ENCODE assay signal across 10 mouse cellular contexts in genomic region chr17:72087261-72087703, GRCm38 (mm10).
A peak's percentile ranks its signal among the peaks of the same experiment; 100 is the strongest.
DNase-seq lines count a peak whose midpoint lies in the region; ATAC-seq and TF ChIP-seq lines count a peak whose summit lies in the region.
"Had no signal": no experiment of that assay in that cellular context is flagged by ENCODE, and none has a peak within 500 bp of the region (broad histone marks: within the 10 kb centered on the region; RNA-seq: fewer than 3 reads in every experiment).

No protein-coding gene starts in this region.

- TF ChIP-seq CTCF in cerebellum, adult 2 months (IDR thresholded peaks at IDR 0.05; ENCODE audit: borderline replicate concordance, insufficient read depth, low read depth, low read length): no peak

- H3K4me2 ChIP-seq in midbrain, embryonic 11.5 days: no peak overlapping the region
- no peak overlapping the region for H3K4me2 ChIP-seq in hindbrain, embryonic 15.5 days

- H3K36me3 ChIP-seq in midbrain, embryonic 11.5 days (ENCODE audit: control insufficient read depth, insufficient read depth, low read length): no peaks in the 10 kb centered on the region
- no peaks in the 10 kb centered on the region for H3K36me3 ChIP-seq in midbrain, embryonic 10.5 days
- H3K36me3 ChIP-seq in hindbrain, embryonic 15.5 days: no peaks in the 10 kb centered on the region

- H3K27ac ChIP-seq in cerebellum, adult 2 months (ENCODE audit: insufficient read depth, low read length): 0 out of 2 replicates have a peak overlapping the region, but pooled peaks have one; percentile 0
- no peak overlapping the region for H3K27ac ChIP-seq in midbrain, embryonic 11.5 days (ENCODE audit: low read depth, low read length)
- no peak overlapping the region; the same call in 1 of the 2 replicates for H3K27ac ChIP-seq in midbrain, embryonic 10.5 days (replicated peaks)
- H3K27ac ChIP-seq in hindbrain, embryonic 15.5 days (replicated peaks): no peak overlapping the region

- no peak overlapping the region for H3K4me3 ChIP-seq in cerebellum, adult 2 months (replicated peaks; ENCODE audit: insufficient read depth, low read depth, low read length)
- no peak overlapping the region for H3K4me3 ChIP-seq in midbrain, embryonic 11.5 days (ENCODE audit: low read depth, low read length)
- no peak overlapping the region for H3K4me3 ChIP-seq in midbrain, embryonic 10.5 days
- no peak overlapping the region for H3K4me3 ChIP-seq in hindbrain, embryonic 15.5 days
- H3K4me3 ChIP-seq: megakaryocyte, embryonic 14.5 days had no signal

- 58% methylated on average over 12 of the region's 12 CpGs for WGBS in cerebellum, adult 2 months
- WGBS in midbrain, embryonic 11.5 days: 61% methylated on average over 12 of the region's 12 CpGs
- 69% methylated on average over 12 of the region's 12 CpGs for WGBS in midbrain, embryonic 10.5 days
- WGBS in hindbrain, embryonic 15.5 days: 17% methylated on average over 12 of the region's 12 CpGs

- TF ChIP-seq POLR2A in cerebellum, adult 2 months (IDR thresholded peaks at IDR 0.05; ENCODE audit: borderline replicate concordance, insufficient read depth, low read length): no peak

- DNase-seq in cerebellum, adult 2 months: peak in 1 of 2 experiments; percentile 14
- DNase-seq in cerebellum, adult 11 months: no peak
- DNase-seq in midbrain, embryonic 11.5 days (ENCODE audit: low spot score, missing footprints): no peak
- no peak for DNase-seq in midbrain, embryonic 10.5 days (ENCODE audit: low spot score)
- DNase-seq in retina, adult 2 months (ENCODE audit: low read depth, low spot score): peak; percentile 8
- no peak for DNase-seq in layer of hippocampus, adult 9-11 months
- DNase-seq in lung, postnatal 4 days: no peak
- DNase-seq: kidney, postnatal 14 days had no signal

- H3K9ac ChIP-seq in midbrain, embryonic 11.5 days (ENCODE audit: low read length): no peak overlapping the region
- no peak overlapping the region for H3K9ac ChIP-seq in hindbrain, embryonic 15.5 days

- H3K4me1 ChIP-seq in cerebellum, adult 2 months (ENCODE audit: control insufficient read depth, insufficient read depth, low read length): no peaks in the 10 kb centered on the region
- peaks cover 4% of the 10 kb centered on the region; the same call in 1 of the 2 replicates for H3K4me1 ChIP-seq in midbrain, embryonic 11.5 days (ENCODE audit: control insufficient read depth, insufficient read depth, low read length)
- H3K4me1 ChIP-seq in midbrain, embryonic 10.5 days: peaks cover 9% of the 10 kb centered on the region
- peaks cover 8% of the 10 kb centered on the region for H3K4me1 ChIP-seq in hindbrain, embryonic 15.5 days (replicated peaks)
- H3K4me1 ChIP-seq: megakaryocyte, embryonic 14.5 days had no signal

- H3K9me3 ChIP-seq in midbrain, embryonic 11.5 days (ENCODE audit: control insufficient read depth, low read length): no peaks in the 10 kb centered on the region
- H3K9me3 ChIP-seq in midbrain, embryonic 10.5 days (replicated peaks): no peaks in the 10 kb centered on the region
- H3K9me3 ChIP-seq in hindbrain, embryonic 15.5 days: no peaks in the 10 kb centered on the region

- H3K27me3 ChIP-seq in cerebellum, adult 2 months (ENCODE audit: control insufficient read depth, insufficient read depth, low read length): no peaks in the 10 kb centered on the region
- no peaks in the 10 kb centered on the region for H3K27me3 ChIP-seq in midbrain, embryonic 11.5 days (ENCODE audit: control insufficient read depth, insufficient read depth, low read length)
- no peaks in the 10 kb centered on the region for H3K27me3 ChIP-seq in midbrain, embryonic 10.5 days (ENCODE audit: low read depth, poor library complexity, severe bottlenecking)
- H3K27me3 ChIP-seq in hindbrain, embryonic 15.5 days: no peaks in the 10 kb centered on the region
- H3K27me3 ChIP-seq: megakaryocyte, embryonic 14.5 days had no signal

- ATAC-seq in midbrain, embryonic 11.5 days (ENCODE audit: low FRiP score): 0 out of 2 replicates have a peak, but pooled peaks have one; percentile 57
- peak; percentile 59 for ATAC-seq in hindbrain, embryonic 15.5 days (ENCODE audit: low FRiP score, low read depth)
